In genomic region chr5:110494396-110494795, GRCm38 (mm10) we compare ENCODE assay signal across 9 mouse cellular contexts. TPM values are rescaled to one million over a fixed set of nuclear protein-coding genes. Genes with fewer than 3 reads are reported as not detected.
A peak's percentile ranks its signal among the peaks of the same experiment; 100 is the strongest.
DNase-seq lines count a peak whose midpoint lies in the region; ATAC-seq lines count a peak whose summit lies in the region.
"Had no signal": no experiment of that assay in that cellular context is flagged by ENCODE, and none has a peak within 500 bp of the region (broad histone marks: within the 10 kb centered on the region; RNA-seq: fewer than 3 reads in every experiment).

No protein-coding gene starts in this region.

- no peak overlapping the region for H3K27ac ChIP-seq in forebrain, embryonic 12.5 days
- no peak overlapping the region for H3K27ac ChIP-seq in limb, embryonic 13.5 days

- H3K27me3 ChIP-seq in forebrain, embryonic 12.5 days, result peaks cover 24% of the 10 kb centered on the region
- H3K27me3 ChIP-seq in limb, embryonic 13.5 days, result peaks cover 5% of the 10 kb centered on the region; the same call in 1 of the 2 replicates

- no peak overlapping the region for H3K4me3 ChIP-seq in forebrain, embryonic 12.5 days (replicated peaks)
- H3K4me3 ChIP-seq in limb, embryonic 13.5 days, result no peak overlapping the region

- peak; percentile 67 for DNase-seq in 3T3-L1 (ENCODE audit: low read depth, low spot score)
- peak; percentile 69 for DNase-seq in Muller cell, postnatal 12 days (ENCODE audit: inconsistent ontology term)
- DNase-seq in spleen, postnatal 4 days (ENCODE audit: low spot score in 2 of 2), result no peak
- DNase-seq in frontal cortex, postnatal 14 days (ENCODE audit: low spot score in 2 of 2), result no peak
- no peak for DNase-seq in heart, postnatal 36 days

- WGBS in forebrain, embryonic 12.5 days, result 60% methylated on average over 4 of the region's 4 CpGs
- 56% methylated on average over 4 of the region's 4 CpGs for WGBS in limb, embryonic 13.5 days

- no peaks in the 10 kb centered on the region for H3K36me3 ChIP-seq in forebrain, embryonic 12.5 days (replicated peaks)
- H3K36me3 ChIP-seq in limb, embryonic 13.5 days, result no peaks in the 10 kb centered on the region

- H3K9ac ChIP-seq in forebrain, embryonic 12.5 days, result no peak overlapping the region
- peak overlapping the region; percentile 39; the same call in 1 of the 2 replicates for H3K9ac ChIP-seq in limb, embryonic 13.5 days
- H3K9ac ChIP-seq: lung, embryonic 14.5 days had no signal

- H3K9me3 ChIP-seq in forebrain, embryonic 12.5 days, result no peaks in the 10 kb centered on the region
- no peaks in the 10 kb centered on the region for H3K9me3 ChIP-seq in limb, embryonic 13.5 days

- ATAC-seq in forebrain, embryonic 12.5 days (ENCODE audit: low FRiP score), result peak; percentile 12; the same call in 1 of the 2 replicates
- no peak for ATAC-seq in limb, embryonic 13.5 days (ENCODE audit: low FRiP score, low read depth)

- intact Hi-C loops in heart, postnatal 36 days (cut with DNase I), result no loop called here

- H3K4me2 ChIP-seq in forebrain, embryonic 12.5 days, result no peak overlapping the region
- H3K4me2 ChIP-seq in limb, embryonic 13.5 days (replicated peaks), result no peak overlapping the region
- H3K4me2 ChIP-seq: lung, embryonic 14.5 days had no signal

- H3K4me1 ChIP-seq in forebrain, embryonic 12.5 days, result peaks cover 13% of the 10 kb centered on the region
- peaks cover 10% of the 10 kb centered on the region; the same call in 1 of the 2 replicates for H3K4me1 ChIP-seq in limb, embryonic 13.5 days

RNA-seq across cellular contexts. Expression of gene Fbrsl1, which starts 46.1 kb away (rescaled TPM):
- polyA plus RNA-seq in forebrain, embryonic 12.5 days (2016; fragmentation: Nextera tagmentation; extraction: Ambion mirVana), result 39.5 and 39.8 TPM in 2 replicates
- polyA plus RNA-seq in limb, embryonic 13.5 days (2015; fragmentation: Nextera tagmentation; extraction: Ambion mirVana), result 16.0 and 17.3 TPM in 2 replicates
- total RNA-seq in heart, postnatal 36 days (2021), result 10 to 100 TPM; 38.5 to 50.5 TPM

RNA-seq across cellular contexts. Expression of gene Galnt9, which starts 49.8 kb away (rescaled TPM):
- polyA plus RNA-seq in forebrain, embryonic 12.5 days (2016; fragmentation: Nextera tagmentation; extraction: Ambion mirVana), result 3.6 and 6.0 TPM in 2 replicates
- 0.26 and 0.55 TPM in 2 replicates for polyA plus RNA-seq in limb, embryonic 13.5 days (2015; fragmentation: Nextera tagmentation; extraction: Ambion mirVana)
- not detected for total RNA-seq in heart, postnatal 36 days (2021)
- total RNA-seq: heart, adult 8-10 months had no signal
- polyA plus RNA-seq: lung, embryonic 14.5 days had no signal

Comparison
In these comparisons a context has a peak if more than half of its experiments do, and no peak if none do; other contexts are left out.
1. DNase-seq: peak in 3T3-L1 (single experiment) and Muller cell, postnatal 12 days (single experiment); none in spleen, postnatal 4 days (0 of 2), frontal cortex, postnatal 14 days (0 of 2) and heart, postnatal 36 days (0 of 2).